Mouse (Mus musculus): ENCODE measurements around the gene Gm4981.
"Not testable (repeated sequence)": the region's sequence is repeated elsewhere in the genome, so short reads cannot be mapped to it uniquely, and the experiment has no call there.

- TF ChIP-seq CTCF, POLR2A (IDR thresholded peaks at IDR 0.05; ENCODE audit: insufficient read depth, low read depth, low read length): not testable (repeated sequence)
Observed at GRCm38 (mm10) chr10:58230021-58230420, 6.5 kb downstream of the Gm4981 start.

Measured in olfactory bulb, adult 2 months (tissue).